Mouse (Mus musculus) layer of hippocampus, postnatal 25 days (tissue): ENCODE results near the gene Spag17. TPM values are rescaled to one million over a fixed set of nuclear protein-coding genes. Genes with fewer than 3 reads are reported as not detected.

Experiments used
- DNase-seq, 2 experiments: peaks; one replicate each; pipeline ENCODE4 v3.0.0; 2022; ENCODE audit warnings: mixed read lengths in 2 of 2, low spot score in 1 of 2; ENCODE audit errors: extremely low spot score in 1 of 2
- total RNA-seq, 2 experiments: library from RNA; stranded (reverse); gene quantifications; 2 replicates each; pipeline ENCODE4 v1.2.3; 2021

Spag17 gene
- total RNA-seq, 2 experiments from 2014 or later = 0.12 to 0.21 TPM

DNA sequence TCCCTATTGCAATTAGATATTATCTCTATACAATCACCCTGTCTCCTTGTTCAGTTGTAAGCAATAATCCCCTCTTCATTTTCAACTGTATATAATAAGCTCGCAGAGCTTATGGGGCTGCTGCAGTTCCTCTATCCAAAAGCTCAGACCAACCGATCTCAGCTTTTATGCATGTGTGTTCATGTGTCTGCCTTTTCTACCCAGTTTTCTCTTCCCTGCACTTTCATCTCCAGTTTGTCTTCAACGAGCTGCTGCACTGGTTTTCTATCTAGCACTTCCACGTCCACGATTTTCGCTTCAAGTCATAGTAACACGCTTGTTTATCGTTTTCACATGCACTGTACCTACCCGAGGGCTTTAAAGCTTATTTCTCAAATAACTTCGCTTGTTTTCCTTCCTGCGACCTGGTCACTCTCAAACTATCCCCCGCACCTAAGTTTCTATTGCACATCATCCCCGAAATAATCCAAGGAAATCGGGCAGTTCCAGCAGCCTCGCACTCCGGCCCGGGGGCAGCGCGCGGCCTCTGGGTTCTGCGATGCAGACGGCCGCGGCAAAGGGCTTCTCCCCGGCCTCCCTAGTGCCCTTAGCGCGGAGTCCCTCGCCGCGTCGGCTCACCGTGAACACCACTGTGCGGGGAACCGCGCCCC is 276.6 kb downstream of the Spag17 start:
- DNase-seq = no peak

DNA sequence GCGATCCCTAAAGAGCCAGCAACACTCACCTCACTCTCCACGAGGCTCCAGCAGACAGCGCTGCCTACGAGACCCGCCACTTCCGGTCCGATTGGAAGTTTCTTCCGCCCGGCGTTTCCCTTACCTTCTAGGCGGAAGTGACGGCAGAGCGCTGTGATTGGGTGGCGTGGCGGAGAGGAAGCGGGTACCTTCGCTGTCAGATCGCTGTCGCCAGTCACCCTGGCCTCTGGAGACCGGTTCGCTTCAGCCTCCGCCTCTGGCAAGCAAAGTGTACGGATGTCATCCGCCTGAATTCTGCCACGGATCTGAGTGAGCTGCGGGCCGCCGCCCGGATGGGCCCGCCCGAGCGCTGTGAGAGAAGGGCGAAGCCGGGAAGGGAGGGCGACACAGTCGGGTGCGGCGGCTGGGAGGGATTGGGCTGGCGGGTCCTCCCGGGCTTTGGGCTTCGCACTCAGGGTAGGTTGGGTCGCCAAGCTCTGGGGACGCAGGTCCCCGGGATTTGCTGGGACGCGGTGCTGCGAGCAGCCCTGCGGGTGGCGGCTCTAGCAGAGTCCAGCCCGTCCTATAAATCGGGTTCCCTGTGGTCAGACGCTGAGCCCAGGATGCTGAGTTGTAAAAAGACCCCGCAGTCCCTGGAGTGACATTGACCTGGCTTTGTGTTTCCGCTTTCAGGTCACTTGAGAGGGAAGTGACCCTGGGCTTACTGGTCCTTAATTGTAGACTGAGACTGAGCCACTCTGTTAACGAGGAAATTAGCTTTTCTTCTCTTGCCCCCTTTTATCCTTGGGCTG is 277.3 kb downstream of the Spag17 start, which contains the start of the genes Gdap2 and Wdr3:
Gene Gdap2, plus strand, starts transcription at position 67 of the 791 bp plus-strand sequence.
Gene Wdr3, minus strand, starts transcription at position 93 of the 791 bp plus-strand sequence.
- peak; percentile 89 to 91 for DNase-seq

DNA sequence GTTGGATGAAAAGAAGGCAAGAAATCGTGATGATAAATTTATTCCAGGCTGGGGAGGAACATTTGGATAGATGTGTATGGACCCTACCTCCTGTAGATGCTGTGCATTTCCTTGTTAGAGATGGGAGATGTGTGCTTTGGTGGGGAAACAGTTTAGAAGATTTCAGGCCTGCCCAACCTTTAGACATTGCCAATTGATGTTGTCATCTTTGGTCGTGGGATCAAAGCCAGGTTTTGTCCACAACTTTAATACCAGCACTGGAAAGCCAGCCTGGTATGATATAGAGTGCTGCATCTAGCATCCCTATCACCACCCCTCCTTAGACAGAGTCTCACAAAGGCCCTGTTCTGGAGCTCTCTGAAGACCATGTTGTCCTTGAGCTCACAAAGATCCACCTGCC is 278.4 kb downstream of the Spag17 start:
- DNase-seq = no peak

DNA sequence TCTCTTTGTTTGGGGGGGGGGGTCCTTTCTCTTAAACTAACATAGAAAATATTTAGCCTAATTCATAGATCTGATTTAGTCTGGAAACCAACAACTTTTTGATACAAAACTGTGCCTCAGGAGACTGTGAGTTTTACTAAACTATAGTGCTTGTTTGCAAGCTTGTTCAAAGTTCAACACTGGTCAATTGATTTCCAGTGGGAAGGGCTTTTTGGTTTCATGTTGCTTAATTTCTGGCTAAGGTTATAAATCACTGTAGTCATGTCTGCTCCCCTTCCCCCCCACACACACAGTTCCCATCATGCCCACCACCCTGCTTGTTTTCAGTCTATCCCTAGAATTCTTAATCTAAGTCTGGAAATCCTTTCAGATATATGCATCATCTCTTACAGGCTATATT is 279.8 kb downstream of the Spag17 start:
- DNase-seq = no peak

DNA sequence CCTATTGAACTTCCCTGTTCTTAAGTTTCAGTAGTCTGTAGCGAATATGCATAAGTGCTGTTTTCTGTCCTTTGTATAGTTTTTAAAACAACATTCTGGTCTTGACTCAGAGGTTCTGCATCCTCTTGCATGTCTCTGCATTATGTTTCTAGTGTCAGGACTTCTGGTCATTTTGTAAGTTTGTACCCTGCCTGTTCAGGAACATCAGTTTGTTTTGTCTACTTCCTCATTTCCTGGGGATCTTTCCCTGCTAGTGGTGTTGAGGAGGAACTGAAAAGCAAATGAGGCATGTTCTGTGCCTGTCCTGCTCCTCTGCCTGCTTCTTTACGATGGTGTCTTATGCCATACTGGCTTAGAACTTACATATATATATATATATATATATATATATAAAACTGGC is 290.8 kb downstream of the Spag17 start:
- DNase-seq = no peak

DNA sequence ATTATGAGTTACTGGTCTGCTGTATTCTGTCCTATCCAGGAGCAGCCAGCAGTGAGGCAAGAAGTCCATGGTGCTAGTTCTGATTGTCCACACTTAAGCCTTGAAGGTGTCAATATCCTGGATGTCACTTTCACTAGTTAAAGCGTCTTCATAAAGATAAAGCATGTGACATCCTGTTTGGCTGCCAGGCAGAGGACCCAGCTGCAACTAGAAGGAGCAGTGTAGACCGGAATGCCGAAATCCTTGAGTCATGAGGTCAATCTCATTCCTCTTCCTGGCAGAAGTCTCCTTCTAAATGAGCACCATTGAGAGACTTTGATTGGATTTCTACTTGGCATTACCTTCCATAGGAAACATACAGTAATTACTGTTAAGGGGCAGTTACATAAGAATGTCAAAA is 295.3 kb downstream of the Spag17 start:
- no peak for DNase-seq

DNA sequence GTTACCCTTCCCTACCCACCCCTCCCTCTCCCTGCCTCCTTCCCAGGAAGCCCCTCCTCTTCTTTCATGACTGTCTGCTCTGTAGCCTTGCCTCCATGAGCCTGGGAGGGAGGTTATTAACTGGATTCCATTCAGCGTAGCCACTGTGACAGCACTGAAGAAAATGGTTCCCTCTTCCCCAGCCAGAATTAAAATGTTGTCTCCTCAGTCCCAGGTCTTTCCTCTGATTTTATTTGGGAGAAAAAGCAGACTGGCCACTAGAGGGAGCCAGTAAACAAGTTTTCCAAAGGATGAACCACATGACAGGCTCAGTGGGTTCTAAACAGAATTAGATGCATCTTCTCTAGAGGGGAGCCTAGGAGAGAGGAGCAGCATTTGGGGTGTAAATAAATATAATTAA is 304.2 kb downstream of the Spag17 start:
- DNase-seq = peak in 1 of 2 experiments; percentile 76

DNA sequence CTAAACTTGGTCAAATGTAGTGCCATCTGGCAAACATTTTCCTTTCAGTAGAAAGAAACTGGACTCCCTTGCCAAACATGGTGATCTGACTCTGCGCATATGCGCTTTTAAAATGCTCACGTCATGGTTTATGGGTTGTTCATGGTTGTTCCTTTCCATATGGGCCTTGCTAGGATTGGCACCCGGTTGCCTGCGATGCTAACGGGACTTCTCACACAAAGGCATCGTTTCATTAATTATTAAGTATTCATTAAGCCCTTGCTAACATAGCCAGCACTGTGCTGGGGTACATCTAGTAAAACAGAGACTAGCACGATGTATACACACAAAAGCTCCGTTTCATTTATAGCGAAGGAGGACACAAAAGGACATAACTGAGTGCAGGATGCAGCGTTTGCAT is 304.7 kb downstream of the Spag17 start:
- DNase-seq = no peak
